Mouse (Mus musculus): Measurements from ENCODE around the gene Vmn2r48.
"Not testable (repeated sequence)": the region's sequence is repeated elsewhere in the genome, so short reads cannot be mapped to it uniquely, and the experiment has no call there.

The Vmn2r48 gene

GRCm38 (mm10) chr7:9953485-9953884, at the start of gene Vmn2r48:
Vmn2r48 (minus strand) TSS chr7:9953585.
- DNase-seq, result not testable (repeated sequence)

DNA sequence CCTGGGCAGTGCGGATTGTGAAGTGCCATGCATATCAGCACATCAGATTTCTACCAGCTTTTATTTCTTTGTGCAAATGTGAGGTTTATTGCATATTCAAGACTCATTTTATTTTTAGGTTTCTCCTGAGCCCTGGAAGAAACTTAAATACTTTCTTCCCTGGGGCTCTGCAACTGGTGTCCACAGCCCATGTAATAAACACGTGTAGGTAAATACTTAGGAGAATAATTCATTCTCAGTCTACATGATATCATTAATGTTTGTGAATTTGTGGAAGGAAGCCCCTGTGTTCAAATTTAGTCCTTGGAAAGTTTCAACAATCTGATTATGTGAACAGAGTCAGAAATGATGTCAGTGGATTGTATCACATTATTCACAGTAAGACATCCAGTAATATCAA, 38.8 kb upstream of the Vmn2r48 start, which contains the start of gene Vmn2r49:
Vmn2r49 (minus strand) TSS at position 101 of the 400 bp plus-strand sequence.
- not testable (repeated sequence) for DNase-seq
